Mouse (Mus musculus) lung, postnatal 4 days (tissue): ENCODE results near the gene Rasgrf2.

Source experiments
- DNase-seq, 2 experiments: peaks; one replicate each; pipeline ENCODE4 v3.0.0; 2021

Gene Rasgrf2

GRCm38 (mm10) chr13:91940113-91940512 is 191.3 kb downstream of the Rasgrf2 start:
- DNase-seq: no peak

- DNase-seq: no peak
Measured at GRCm38 (mm10) chr13:91938826-91939225, 192.6 kb downstream of the Rasgrf2 start.

GRCm38 (mm10) chr13:91937232-91937631 is 194.2 kb downstream of the Rasgrf2 start:
- DNase-seq: no peak

GRCm38 (mm10) chr13:91932122-91932521 is 199.3 kb downstream of the Rasgrf2 start:
- DNase-seq: no peak

- no peak for DNase-seq
Measured at GRCm38 (mm10) chr13:91929943-91930726, 201.3 kb downstream of the Rasgrf2 start.

GRCm38 (mm10) chr13:91928605-91929389 is 202.7 kb downstream of the Rasgrf2 start:
- no peak for DNase-seq

GRCm38 (mm10) chr13:91921010-91921409 is 210.4 kb downstream of the Rasgrf2 start:
- DNase-seq: no peak

- no peak for DNase-seq
Measured at GRCm38 (mm10) chr13:91918764-91919163, 212.7 kb downstream of the Rasgrf2 start.

- no peak for DNase-seq
Measured at GRCm38 (mm10) chr13:91917835-91918234, 213.6 kb downstream of the Rasgrf2 start.

- DNase-seq: no peak
Measured at GRCm38 (mm10) chr13:91916308-91916707, 215.1 kb downstream of the Rasgrf2 start.

- peak in 1 of 2 experiments; percentile 25 for DNase-seq
Measured at GRCm38 (mm10) chr13:91915582-91916239, 215.7 kb downstream of the Rasgrf2 start.

GRCm38 (mm10) chr13:91915192-91915581 is 216.3 kb downstream of the Rasgrf2 start:
- no peak for DNase-seq

- DNase-seq: no peak
Measured at GRCm38 (mm10) chr13:91911652-91912051, 219.8 kb downstream of the Rasgrf2 start.

- no peak for DNase-seq
Measured at GRCm38 (mm10) chr13:91911211-91911610, 220.2 kb downstream of the Rasgrf2 start.

GRCm38 (mm10) chr13:91908202-91908980 is 223.1 kb downstream of the Rasgrf2 start:
- peak; percentile 77 to 86 for DNase-seq

GRCm38 (mm10) chr13:91906338-91906737 is 225.1 kb downstream of the Rasgrf2 start:
- no peak for DNase-seq

GRCm38 (mm10) chr13:91896476-91896875 is 235.0 kb downstream of the Rasgrf2 start:
- DNase-seq: no peak

- DNase-seq: no peak
Measured at GRCm38 (mm10) chr13:91893132-91893531, 238.3 kb downstream of the Rasgrf2 start.

- DNase-seq: no peak
Measured at GRCm38 (mm10) chr13:91890031-91890619, 241.3 kb downstream of the Rasgrf2 start.

- DNase-seq: no peak
Measured at GRCm38 (mm10) chr13:91884714-91885386, 246.6 kb downstream of the Rasgrf2 start.

GRCm38 (mm10) chr13:91881837-91882480 is 249.5 kb downstream of the Rasgrf2 start:
- DNase-seq: peak in 1 of 2 experiments; percentile 52
